Mouse (Mus musculus) hindbrain, embryonic 12.5 days (tissue): ENCODE data around the gene Usp20. TPM values are rescaled to one million over a fixed set of nuclear protein-coding genes. Genes with fewer than 3 reads are reported as not detected.
"Not testable (repeated sequence)": the region's sequence is repeated elsewhere in the genome, so short reads cannot be mapped to it uniquely, and the experiment has no call there.

Experiments
- ATAC-seq: fragments of 200-750 bp; cut with Nextera tagmentation; 2 replicates; pipeline ENCODE4 v1.8.0; 2017; ENCODE audit warnings: moderate TSS enrichment; ENCODE audit not compliant: low FRiP score
- H3K27ac ChIP-seq: fragments of 300-500 bp; sonication (generic); 2 replicates; pipeline ENCODE4 v1.5.1; 2016; ENCODE audit warnings: mild to moderate bottlenecking
- H3K27me3 ChIP-seq: fragments of 300-500 bp; sonication (generic); 2 replicates; pipeline ENCODE4 v1.6.1; 2016; ENCODE audit warnings: mild to moderate bottlenecking
- H3K36me3 ChIP-seq: fragments of 300-500 bp; sonication (generic); 2 replicates; pipeline ENCODE4 v1.6.1; 2016; ENCODE audit warnings: mild to moderate bottlenecking
- H3K4me1 ChIP-seq: fragments of 300-500 bp; sonication (generic); 2 replicates; pipeline ENCODE4 v1.6.1; 2016
- H3K4me2 ChIP-seq: fragments of 300-500 bp; sonication (generic); replicated peaks from 2 replicates; pipeline ENCODE4 v1.6.1; 2016; ENCODE audit warnings: mild to moderate bottlenecking
- H3K4me3 ChIP-seq: fragments of 300-500 bp; sonication (generic); 2 replicates; pipeline ENCODE4 v1.5.1; 2016; ENCODE audit warnings: mild to moderate bottlenecking
- H3K9ac ChIP-seq: fragments of 300-500 bp; sonication (generic); 2 replicates; pipeline ENCODE4 v1.6.1; 2016; ENCODE audit warnings: mild to moderate bottlenecking, moderate library complexity
- H3K9me3 ChIP-seq: fragments of 300-500 bp; sonication (generic); replicated peaks from 2 replicates; pipeline ENCODE4 v1.6.1; 2016; ENCODE audit warnings: mild to moderate bottlenecking
- WGBS: fragments of 180-500 bp; shearing (Covaris S2); methylation state at CpG from one replicate; pipeline ENCODE4 v1.1.7; 2016; 5-methylcytosine and 5-hydroxymethylcytosine counted together
- polyA plus RNA-seq: library from polyadenylated mRNA; unstranded; fragments of >200 nt; fragmentation: Nextera tagmentation; extraction: Ambion mirVana; gene quantifications from 2 replicates; pipeline ENCODE4 v1.2.1, GENCODE M21; 2016

Usp20 gene
- polyA plus RNA-seq: 35.0 and 37.9 TPM in 2 replicates

DNA sequence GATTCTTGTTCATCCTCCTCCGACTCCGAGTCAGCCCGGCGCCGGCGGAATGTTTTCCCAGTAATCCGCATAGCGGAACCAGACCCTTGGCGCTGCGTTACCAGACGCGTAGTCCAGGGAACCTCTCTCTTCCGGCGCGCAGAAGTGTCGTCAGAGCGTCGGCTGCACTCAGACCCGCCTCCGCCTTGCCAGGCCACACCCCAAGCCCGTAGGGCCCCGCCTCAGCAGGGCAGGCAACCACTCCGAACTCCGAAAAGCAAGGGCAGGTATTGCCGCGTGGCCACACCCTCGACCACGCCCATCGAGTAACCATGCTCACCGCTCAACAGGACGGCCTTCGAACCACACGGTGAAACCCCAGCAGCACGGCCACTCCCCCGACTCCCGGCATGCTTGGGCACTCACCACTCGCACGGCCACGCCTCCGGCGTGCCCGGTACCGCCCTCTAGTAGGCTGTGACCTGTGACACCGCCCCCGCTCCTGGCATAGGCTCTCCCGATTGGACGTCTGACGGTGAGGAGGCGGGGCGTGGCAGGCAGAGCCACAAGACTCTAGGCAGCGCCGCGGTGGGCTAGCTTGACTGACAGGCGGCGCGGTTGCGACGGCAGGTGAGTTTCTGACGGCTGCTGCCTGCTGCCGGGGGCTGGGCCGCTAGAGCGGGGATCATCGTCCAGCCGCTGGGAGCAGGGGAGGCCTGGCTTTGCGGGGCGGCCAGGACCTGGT, at the start of gene Usp20, which contains the start of gene BC005624:
Usp20 (plus strand) TSS at position 490 of the 724 bp plus-strand sequence.
BC005624 (minus strand) TSS at position 412 of the 724 bp plus-strand sequence.
- Histone ChIP-seq H3K4me1 (peaks cover 18% of the 10 kb centered on the region), H3K27me3 (no peaks in the 10 kb centered on the region), H3K9ac (peak within 1 kb of the TSS; percentile 78), H3K4me3 (peak within 1 kb of the TSS; percentile 74), H3K36me3 (peaks cover 31% of the 10 kb centered on the region), H3K4me2 (peak within 1 kb of the TSS; percentile 80), H3K9me3 (no peaks in the 10 kb centered on the region), H3K27ac (peak within 1 kb of the TSS; percentile 75)
- peak; percentile 98 for ATAC-seq
- WGBS: under 1% methylated on average over 66 of the region's 66 CpGs

GRCm38 (mm10) chr2:30933032-30933431, 49.0 kb upstream of the Usp20 start:
- H3K4me1 ChIP-seq: peaks cover 12% of the 10 kb centered on the region
- no peak for ATAC-seq
- WGBS: 68% methylated on average over 6 of the region's 6 CpGs

GRCm38 (mm10) chr2:30933917-30934450, 48.1 kb upstream of the Usp20 start:
- Histone ChIP-seq H3K36me3 (no peaks in the 10 kb centered on the region), H3K27me3 (peaks cover 3% of the 10 kb centered on the region; the same call in 1 of the 2 replicates), H3K4me1 (peaks cover 9% of the 10 kb centered on the region), H3K4me3 (no peak overlapping the region), H3K9me3 (no peaks in the 10 kb centered on the region), H3K9ac (no peak overlapping the region), H3K4me2 (no peak overlapping the region), H3K27ac (no peak overlapping the region)
- no peak for ATAC-seq
- 24% methylated on average over 7 of the region's 7 CpGs for WGBS

More at GRCm38 (mm10) chr2:30933032-30933431, 49.0 kb upstream of the Usp20 start:
- no peaks in the 10 kb centered on the region for H3K36me3 ChIP-seq
- H3K27me3 ChIP-seq: peaks cover 3% of the 10 kb centered on the region; the same call in 1 of the 2 replicates
- H3K4me2 ChIP-seq: no peak overlapping the region
- H3K9ac ChIP-seq: no peak overlapping the region
- no peak overlapping the region for H3K27ac ChIP-seq
- H3K4me3 ChIP-seq: no peak overlapping the region
- no peaks in the 10 kb centered on the region for H3K9me3 ChIP-seq

GRCm38 (mm10) chr2:30936808-30937207, 45.3 kb upstream of the Usp20 start:
- no peak overlapping the region for H3K4me2 ChIP-seq
- no peak overlapping the region for H3K27ac ChIP-seq
- H3K27me3 ChIP-seq: peaks cover 3% of the 10 kb centered on the region; the same call in 1 of the 2 replicates
- no peaks in the 10 kb centered on the region for H3K4me1 ChIP-seq
- H3K36me3 ChIP-seq: no peaks in the 10 kb centered on the region
- no peak overlapping the region for H3K4me3 ChIP-seq
- 77% methylated on average over 3 of the region's 3 CpGs for WGBS
- no peak for ATAC-seq
- no peaks in the 10 kb centered on the region for H3K9me3 ChIP-seq
- no peak overlapping the region for H3K9ac ChIP-seq

GRCm38 (mm10) chr2:30937731-30938130, 44.3 kb upstream of the Usp20 start:
- H3K27ac ChIP-seq: no peak overlapping the region
- peaks cover 2% of the 10 kb centered on the region; the same call in 1 of the 2 replicates for H3K4me1 ChIP-seq
- H3K4me2 ChIP-seq: no peak overlapping the region
- 88% methylated on average over 8 of the region's 8 CpGs for WGBS
- H3K36me3 ChIP-seq: no peaks in the 10 kb centered on the region
- H3K4me3 ChIP-seq: no peak overlapping the region
- H3K27me3 ChIP-seq: peaks cover 3% of the 10 kb centered on the region; the same call in 1 of the 2 replicates
- H3K9ac ChIP-seq: no peak overlapping the region
- no peaks in the 10 kb centered on the region for H3K9me3 ChIP-seq
- no peak for ATAC-seq

DNA sequence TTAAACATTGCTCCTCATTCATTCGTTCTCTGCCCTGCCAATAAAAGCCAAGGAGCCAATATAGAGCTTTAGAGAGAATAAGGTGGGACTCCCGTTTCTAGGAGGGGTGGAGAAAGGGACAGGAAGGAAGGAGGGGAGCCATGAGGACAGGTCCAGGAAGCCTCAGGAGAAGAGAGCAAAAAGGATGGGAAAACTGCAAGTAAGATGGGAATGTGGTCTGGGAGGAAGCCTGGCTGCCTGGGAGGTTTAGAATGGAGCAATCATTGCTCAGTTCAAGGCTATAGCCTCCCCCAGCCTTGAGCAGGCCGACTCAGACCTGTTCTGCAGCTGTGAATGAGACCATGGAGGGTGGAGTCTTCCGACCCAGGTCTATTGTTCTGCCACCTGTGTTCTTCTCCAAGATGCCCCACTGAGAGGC, 43.5 kb upstream of the Usp20 start:
- H3K36me3 ChIP-seq: no peaks in the 10 kb centered on the region
- no peak overlapping the region for H3K4me2 ChIP-seq
- H3K27me3 ChIP-seq: peaks cover 3% of the 10 kb centered on the region; the same call in 1 of the 2 replicates
- H3K4me3 ChIP-seq: no peak overlapping the region
- no peak for ATAC-seq
- 53% methylated on average over 4 of the region's 4 CpGs for WGBS
- H3K4me1 ChIP-seq: peaks cover 2% of the 10 kb centered on the region; the same call in 1 of the 2 replicates
- H3K9me3 ChIP-seq: no peaks in the 10 kb centered on the region
- no peak overlapping the region for H3K27ac ChIP-seq
- no peak overlapping the region for H3K9ac ChIP-seq

- no peak overlapping the region for H3K4me2 ChIP-seq
- no peaks in the 10 kb centered on the region for H3K36me3 ChIP-seq
- peaks cover 2% of the 10 kb centered on the region; the same call in 1 of the 2 replicates for H3K4me1 ChIP-seq
- H3K27ac ChIP-seq: no peak overlapping the region
- 91% methylated on average over 5 of the region's 5 CpGs for WGBS
- no peaks in the 10 kb centered on the region for H3K9me3 ChIP-seq
- H3K27me3 ChIP-seq: no peaks in the 10 kb centered on the region
- no peak overlapping the region for H3K4me3 ChIP-seq
- no peak overlapping the region for H3K9ac ChIP-seq
- ATAC-seq: no peak
These were observed 40.5 kb upstream of the Usp20 start for GRCm38 (mm10) chr2:30941586-30941985.

GRCm38 (mm10) chr2:30942116-30942515, 40.0 kb upstream of the Usp20 start:
- not testable (repeated sequence) for H3K4me3 ChIP-seq, H3K27me3 ChIP-seq, H3K4me2 ChIP-seq, ATAC-seq, H3K9ac ChIP-seq, H3K9me3 ChIP-seq, H3K36me3 ChIP-seq, H3K4me1 ChIP-seq, H3K27ac ChIP-seq
- WGBS: 58% methylated on average over 7 of the region's 7 CpGs

GRCm38 (mm10) chr2:30942603-30943011, 39.5 kb upstream of the Usp20 start:
- no peak for ATAC-seq
- H3K4me1 ChIP-seq: peaks cover 2% of the 10 kb centered on the region; the same call in 1 of the 2 replicates
- WGBS: 32% methylated on average over 16 of the region's 16 CpGs
- H3K36me3 ChIP-seq: no peaks in the 10 kb centered on the region
- no peaks in the 10 kb centered on the region for H3K27me3 ChIP-seq
- H3K27ac ChIP-seq: no peak overlapping the region
- H3K9ac ChIP-seq: peak overlapping the region; percentile 44; the same call in 1 of the 2 replicates
- no peaks in the 10 kb centered on the region for H3K9me3 ChIP-seq
- no peak overlapping the region for H3K4me3 ChIP-seq
- H3K4me2 ChIP-seq: peak overlapping the region; percentile 39

GRCm38 (mm10) chr2:30952457-30952823, 29.6 kb upstream of the Usp20 start:
- Histone ChIP-seq H3K4me2 (peak overlapping the region; percentile 91), H3K9ac (peak overlapping the region; percentile 94; the same call in 1 of the 2 replicates), H3K27ac (peak overlapping the region; percentile 90), H3K4me3 (peak overlapping the region; percentile 95), H3K27me3 (0 out of 2 replicates have a peak, but pooled peaks cover 4% of the 10 kb centered on the region), H3K4me1 (peaks cover 31% of the 10 kb centered on the region), H3K36me3 (peaks cover 24% of the 10 kb centered on the region), H3K9me3 (no peaks in the 10 kb centered on the region)
- ATAC-seq: peak; percentile 41; the same call in 1 of the 2 replicates
- 30% methylated on average over 5 of the region's 5 CpGs for WGBS

DNA sequence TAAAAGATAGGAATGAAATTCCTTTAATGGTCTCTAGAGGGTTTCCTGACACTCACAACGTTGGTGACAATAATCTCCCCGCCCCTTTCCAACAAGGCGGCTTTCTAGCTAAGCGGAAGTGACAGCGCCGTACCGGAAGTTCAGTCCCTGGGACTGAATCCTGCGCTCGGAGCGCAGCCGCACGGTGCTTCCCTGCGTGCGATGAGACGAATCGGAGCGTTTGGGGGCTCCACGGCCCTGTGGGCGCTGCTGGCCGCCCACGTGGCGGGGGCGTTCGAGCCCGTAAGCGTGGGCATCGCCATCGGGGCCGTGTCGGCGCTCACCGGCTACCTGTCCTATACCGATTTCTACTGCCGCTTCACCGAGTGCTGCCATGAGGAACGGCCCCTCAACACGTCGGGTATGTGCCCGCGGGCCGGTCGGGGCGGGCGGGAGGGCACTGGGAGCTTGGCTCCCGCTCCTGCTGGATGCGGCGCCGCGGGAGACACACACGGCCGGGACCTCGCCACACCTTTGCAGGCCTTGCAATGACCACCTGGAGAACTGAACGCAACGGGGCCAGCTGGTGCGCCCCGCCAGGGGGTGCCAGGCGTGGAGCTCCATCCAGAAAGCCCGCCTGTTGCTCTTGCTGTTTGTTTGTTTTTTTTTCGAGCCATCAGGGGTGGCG, 29.1 kb upstream of the Usp20 start, which contains the start of gene Tor1b:
Tor1b (plus strand) TSS at position 136 of the 667 bp plus-strand sequence.
- Histone ChIP-seq H3K4me2 (peak within 1 kb of the TSS; percentile 91), H3K9me3 (no peaks in the 10 kb centered on the region), H3K9ac (peak within 1 kb of the TSS; percentile 94), H3K27ac (peak within 1 kb of the TSS; percentile 90), H3K27me3 (0 out of 2 replicates have a peak, but pooled peaks cover 4% of the 10 kb centered on the region), H3K4me1 (peaks cover 31% of the 10 kb centered on the region), H3K36me3 (peaks cover 27% of the 10 kb centered on the region), H3K4me3 (peak within 1 kb of the TSS; percentile 95)
- ATAC-seq: peak; percentile 95
- 0% methylated on average over 60 of the region's 60 CpGs for WGBS

- Histone ChIP-seq H3K4me2 (peak overlapping the region; percentile 91), H3K27ac (no peak overlapping the region), H3K4me3 (no peak overlapping the region), H3K4me1 (peaks cover 31% of the 10 kb centered on the region), H3K36me3 (peaks cover 45% of the 10 kb centered on the region), H3K9ac (peak overlapping the region; percentile 94; the same call in 1 of the 2 replicates), H3K9me3 (no peaks in the 10 kb centered on the region), H3K27me3 (no peaks in the 10 kb centered on the region)
- no peak for ATAC-seq
- 72% methylated on average over 6 of the region's 6 CpGs for WGBS
These were observed 27.3 kb upstream of the Usp20 start for GRCm38 (mm10) chr2:30954797-30955196.
